Mouse (Mus musculus) MEL (cell line): ENCODE results near the gene Klf11. TPM values are rescaled to one million over a fixed set of nuclear protein-coding genes. Genes with fewer than 3 reads are reported as not detected.
A peak's percentile ranks its signal among the peaks of the same experiment; 100 is the strongest.

Experiments used
- DNase-seq: peaks from one replicate; pipeline ENCODE4 v3.0.0; 2011; ENCODE audit warnings: low read depth, low spot score
- H3K27ac ChIP-seq: 2 replicates; pipeline ENCODE4 v1.5.1; 2012; ENCODE audit warnings: low read depth, mild to moderate bottlenecking, control low read depth, low read length, moderate library complexity; ENCODE audit not compliant: control insufficient read depth
- H3K27me3 ChIP-seq, 2 experiments: fragments of 150-350 bp in 1 of 2; sonication (generic) in 1 of 2; 2 replicates each; pipeline ENCODE4 v1.6.1; 2012; ENCODE audit warnings: low read length in 2 of 2, mild to moderate bottlenecking in 2 of 2, improper control_type of control experiment in 1 of 2, moderate library complexity in 1 of 2; ENCODE audit not compliant: insufficient read depth in 2 of 2, control insufficient read depth in 1 of 2
- H3K36me3 ChIP-seq, 2 experiments: 2 replicates each; pipeline ENCODE4 v1.6.1; 2012 to 2014; ENCODE audit warnings: low read length in 2 of 2, improper control_type of control experiment in 1 of 2, inconsistent platforms in 1 of 2, mild to moderate bottlenecking in 1 of 2; ENCODE audit not compliant: insufficient read depth in 2 of 2, control insufficient read depth in 1 of 2
- H3K4me1 ChIP-seq, 2 experiments: fragments of 150-350 bp in 1 of 2; sonication (generic) in 1 of 2; 2 replicates each; pipeline ENCODE4 v1.6.1; 2012; ENCODE audit warnings: low read length in 2 of 2, improper control_type of control experiment in 1 of 2, mild to moderate bottlenecking in 1 of 2; ENCODE audit not compliant: insufficient read depth in 2 of 2, control insufficient read depth in 1 of 2
- H3K4me3 ChIP-seq, 2 experiments: fragments of 150-350 bp in 1 of 2; sonication (generic) in 1 of 2; 2 replicates each; pipeline ENCODE4 v1.5.1; 2012; ENCODE audit warnings: low read depth in 2 of 2, low read length in 2 of 2, mild to moderate bottlenecking in 2 of 2, moderate library complexity in 2 of 2, control low read depth in 1 of 2, improper control_type of control experiment in 1 of 2; ENCODE audit not compliant: control insufficient read depth in 1 of 2, insufficient read depth in 1 of 2
- H3K79me2 ChIP-seq: 2 replicates; pipeline ENCODE4 v1.6.1; 2012; ENCODE audit warnings: mild to moderate bottlenecking, low read length, moderate library complexity; ENCODE audit not compliant: control insufficient read depth, poor library complexity, insufficient read depth
- H3K9ac ChIP-seq: 2 replicates; pipeline ENCODE4 v1.6.1; 2012; ENCODE audit warnings: low read depth, mild to moderate bottlenecking, control low read depth, low read length, moderate library complexity; ENCODE audit not compliant: control insufficient read depth, poor library complexity, severe bottlenecking
- H3K9me3 ChIP-seq: fragments of 150-350 bp; sonication (generic); replicated peaks from 2 replicates; pipeline ENCODE4 v1.6.1; 2012; ENCODE audit warnings: mild to moderate bottlenecking, low read length, improper control_type of control experiment, moderate library complexity; ENCODE audit not compliant: insufficient read depth
- ELF1 ChIP-seq: IDR thresholded peaks from 2 replicates; pipeline ENCODE4 v1.6.1; 2014; ENCODE audit warnings: low read depth, mild to moderate bottlenecking, inconsistent platforms, low read length, improper control_type of control experiment, moderate library complexity
- GATA1 ChIP-seq: IDR thresholded peaks from 2 replicates; pipeline ENCODE4 v1.6.1; 2011; ENCODE audit warnings: low read depth, low read length, improper control_type of control experiment
- JUND ChIP-seq: IDR thresholded peaks from 2 replicates; pipeline ENCODE4 v1.6.1; 2011; ENCODE audit warnings: low read depth, mild to moderate bottlenecking, improper control_type of control experiment, low read length
- MEF2A ChIP-seq: IDR thresholded peaks from 2 replicates; pipeline ENCODE4 v1.6.1; 2014; ENCODE audit warnings: low read depth, mild to moderate bottlenecking, inconsistent platforms, low read length, improper control_type of control experiment; ENCODE audit not compliant: poor library complexity, insufficient replicate concordance, severe bottlenecking; ENCODE audit errors: extremely low read depth
- NELFE ChIP-seq: IDR thresholded peaks from 2 replicates; pipeline ENCODE4 v1.6.1; 2011; ENCODE audit warnings: low read depth, low read length, improper control_type of control experiment
- POLR2A ChIP-seq, 2 experiments: IDR thresholded peaks; 2 replicates each; pipeline ENCODE4 v1.6.1; 2011 to 2012; ENCODE audit warnings: low read length in 2 of 2, mild to moderate bottlenecking in 2 of 2, control low read depth in 1 of 2, improper control_type of control experiment in 1 of 2, low read depth in 1 of 2, moderate library complexity in 1 of 2; ENCODE audit not compliant: control insufficient read depth in 1 of 2, insufficient read depth in 1 of 2, poor library complexity in 1 of 2
- TAL1 ChIP-seq: IDR thresholded peaks from 2 replicates; pipeline ENCODE4 v1.6.1; 2012; ENCODE audit warnings: mild to moderate bottlenecking, inconsistent platforms, low read length, moderate library complexity, mixed read lengths
- TCF12 ChIP-seq: IDR thresholded peaks from 2 replicates; pipeline ENCODE4 v1.6.1; 2014; ENCODE audit warnings: low read depth, mild to moderate bottlenecking, inconsistent platforms, low read length, improper control_type of control experiment, moderate library complexity
- USF2 ChIP-seq, 2 experiments: IDR thresholded peaks; 2 replicates each; pipeline ENCODE4 v1.6.1; 2011 to 2012; ENCODE audit warnings: improper control_type of control experiment in 2 of 2, low read length in 2 of 2, borderline replicate concordance in 1 of 2, inconsistent platforms in 1 of 2, low read depth in 1 of 2, mild to moderate bottlenecking in 1 of 2; ENCODE audit not compliant: insufficient read depth in 1 of 2
- ZC3H11A ChIP-seq: IDR thresholded peaks from 2 replicates; pipeline ENCODE4 v1.6.1; 2012; ENCODE audit warnings: low read depth, mild to moderate bottlenecking, inconsistent platforms, low read length, improper control_type of control experiment
- polyA plus RNA-seq, 2 experiments: library from polyadenylated mRNA; stranded (reverse) in 1 of 2; unstranded in 1 of 2; fragments of >175 nt in 1 of 2; fragments of >200 nt in 1 of 2; gene quantifications; 2 replicates each; pipeline versions ENCODE4 v1.2.1 to v1.2.4; 2012; ENCODE audit warnings: low replicate concordance in 2 of 2, low read depth in 1 of 2; ENCODE audit not compliant: insufficient read length in 2 of 2, insufficient read depth in 1 of 2, missing spikeins in 1 of 2
- total RNA-seq: library from RNA; depleted of rRNA; stranded (reverse); fragments of 300-350 nt; gene quantifications from 2 replicates; pipeline ENCODE4 v1.2.3, GENCODE M21; 2012

The Klf11 gene
- total and polyA plus RNA-seq, 3 experiments, result 2.4 to 7.2 TPM; not detected in 1

- TF ChIP-seq TCF12, result peak; percentile 91
Observed at GRCm38 (mm10) chr12:24645901-24646300, 5.2 kb upstream of the Klf11 start (continued).

DNA sequence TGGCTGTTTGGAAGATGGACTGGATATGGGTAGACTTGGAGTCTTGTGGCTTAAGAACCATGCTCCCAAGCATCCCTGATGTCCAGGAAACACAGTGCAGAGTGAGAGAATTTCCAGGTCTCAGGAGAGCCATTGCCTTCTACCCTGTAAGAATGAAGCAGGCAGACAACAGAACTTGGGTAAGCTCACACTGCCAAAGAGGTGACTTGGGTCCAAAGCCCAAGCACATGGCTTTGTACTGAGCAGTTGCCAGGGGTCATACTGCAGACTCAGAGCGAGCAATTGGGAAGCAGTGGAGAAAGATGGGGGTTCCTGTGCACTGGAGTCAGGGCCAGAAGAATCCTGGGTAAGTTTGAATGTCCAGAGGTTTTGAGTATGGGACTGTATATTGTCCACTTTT is 3.0 kb upstream of the Klf11 start:
- Histone ChIP-seq H3K79me2 (peaks cover 3% of the 10 kb centered on the region; the same call in 1 of the 2 replicates), H3K4me3 (no peak overlapping the region), H3K27me3 (no peaks in the 10 kb centered on the region)
- no peak for TF ChIP-seq TCF12
- no peak for TF ChIP-seq TAL1
- TF ChIP-seq ELF1, result no peak
- TF ChIP-seq NELFE, result no peak
- TF ChIP-seq JUND, result no peak
- TF ChIP-seq MEF2A, result no peak
- TF ChIP-seq, all 39 proteins: peak for 0
- H3K27ac ChIP-seq, result no peak overlapping the region
- H3K9me3 ChIP-seq, result no peaks in the 10 kb centered on the region
- peaks cover 0 to 25% of the 10 kb centered on the region in 2 experiments; a peak in 2 of 4 replicates for H3K36me3 ChIP-seq
- no peak for DNase-seq
- H3K4me1 ChIP-seq, result peaks cover 8 to 40% of the 10 kb centered on the region in 2 experiments
- H3K9ac ChIP-seq, result no peak overlapping the region

GRCm38 (mm10) chr12:24650415-24651062 is 535 bp upstream of the Klf11 start:
- TF ChIP-seq ZC3H11A (no peak), TCF12 (0 out of 2 replicates have a peak, but pooled peaks have one; percentile 2), USF2 (IDR thresholded peaks at IDR 0.05; ENCODE audit: borderline replicate concordance in 1 of 2, insufficient read depth in 1 of 2, low read depth in 1 of 2, low read length in 2 of 2) (no peak), POLR2A (IDR thresholded peaks at IDR 0.05; ENCODE audit: control insufficient read depth in 1 of 2, insufficient read depth in 1 of 2, low read depth in 1 of 2, low read length in 2 of 2, poor library complexity in 1 of 2) (peak in 1 of 2 experiments; percentile 55; a peak in 3 of 4 replicates), GATA1 (no peak)
- H3K27me3 ChIP-seq, result no peaks in the 10 kb centered on the region
- H3K79me2 ChIP-seq, result peaks cover 3% of the 10 kb centered on the region; the same call in 1 of the 2 replicates
- H3K4me3 ChIP-seq, result peak overlapping the region; percentile 67 to 83
- no peak for DNase-seq
- H3K9me3 ChIP-seq, result no peaks in the 10 kb centered on the region
- H3K9ac ChIP-seq, result peak overlapping the region; percentile 77
- peaks cover 0 to 11% of the 10 kb centered on the region in 2 experiments; a peak in 2 of 4 replicates for H3K36me3 ChIP-seq
- H3K27ac ChIP-seq, result peak overlapping the region; percentile 58
- H3K4me1 ChIP-seq, result peaks cover under 1 to 20% of the 10 kb centered on the region in 2 experiments; a peak in 3 of 4 replicates
